Mouse (Mus musculus) adrenal gland, adult (tissue): ENCODE data around the gene Socs2.
A peak's percentile ranks its signal among the peaks of the same experiment; 100 is the strongest.

Experiments
- DNase-seq, 2 experiments: peaks; one replicate each; pipeline ENCODE4 v3.0.0; 2022 to 2023; ENCODE audit warnings: low spot score in 1 of 2; ENCODE audit not compliant: inconsistent age in 2 of 2

Socs2 gene

DNA sequence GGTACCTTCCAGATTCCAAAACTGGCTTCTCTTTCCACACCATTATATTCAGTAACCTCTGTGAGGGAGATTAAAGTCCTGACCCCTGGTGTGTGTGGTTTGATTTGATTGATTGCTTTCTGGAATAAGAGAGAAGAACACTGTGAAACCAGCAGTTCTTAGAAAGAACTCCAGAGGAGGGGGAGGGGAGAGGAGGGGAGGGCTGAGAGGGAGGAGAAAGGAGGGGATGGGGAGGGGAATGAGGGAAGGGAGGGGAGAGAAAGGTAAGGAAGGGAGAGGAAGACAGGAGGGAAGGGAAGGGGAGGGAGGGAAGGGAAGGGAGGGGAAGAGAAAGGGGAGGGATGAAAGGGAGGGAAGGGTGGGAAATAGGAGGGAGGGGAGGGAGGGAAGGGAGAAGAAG is 62.3 kb downstream of the Socs2 start:
- no peak for DNase-seq

GRCm38 (mm10) chr10:95354047-95354446 is 62.9 kb downstream of the Socs2 start:
- DNase-seq = no peak

DNA sequence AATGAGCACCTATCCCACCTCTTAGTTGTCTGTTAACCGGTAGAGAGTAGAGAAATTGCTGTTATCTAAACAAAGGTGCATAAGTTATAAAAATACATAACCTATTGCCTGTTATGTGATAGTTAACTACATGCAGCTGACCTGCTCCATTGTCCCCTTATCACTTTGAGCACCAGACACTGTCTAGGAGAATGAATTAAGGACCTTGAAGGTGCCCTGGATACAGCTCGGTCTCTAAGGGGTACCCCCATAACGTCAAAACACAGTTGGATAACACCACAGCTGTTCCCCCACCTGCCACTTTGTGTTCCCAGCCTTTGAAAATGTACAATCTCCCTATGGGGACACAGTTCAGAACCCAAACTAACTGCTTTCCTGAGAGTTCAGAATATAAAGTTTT is 68.5 kb downstream of the Socs2 start:
- DNase-seq = no peak

DNA sequence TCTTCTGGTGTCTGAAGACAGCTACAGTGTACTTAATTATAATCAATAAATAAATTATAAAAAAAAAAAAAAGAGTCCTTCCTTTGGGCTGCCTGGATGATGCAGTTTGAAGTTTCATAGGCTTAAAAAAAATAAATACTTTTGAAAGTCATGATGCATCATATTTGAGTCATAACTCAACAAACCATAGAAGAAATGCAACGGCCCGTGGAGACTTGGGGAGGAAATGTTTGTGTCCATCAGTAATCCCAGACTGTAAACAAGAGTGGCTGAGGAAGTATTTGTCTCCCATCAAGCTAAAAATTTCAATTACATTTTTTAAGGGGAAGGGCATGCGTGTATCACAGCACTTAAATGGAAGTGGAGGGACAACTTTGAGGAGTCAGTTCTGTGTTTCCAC is 69.2 kb downstream of the Socs2 start:
- peak in 1 of 2 experiments; percentile 43 for DNase-seq

DNA sequence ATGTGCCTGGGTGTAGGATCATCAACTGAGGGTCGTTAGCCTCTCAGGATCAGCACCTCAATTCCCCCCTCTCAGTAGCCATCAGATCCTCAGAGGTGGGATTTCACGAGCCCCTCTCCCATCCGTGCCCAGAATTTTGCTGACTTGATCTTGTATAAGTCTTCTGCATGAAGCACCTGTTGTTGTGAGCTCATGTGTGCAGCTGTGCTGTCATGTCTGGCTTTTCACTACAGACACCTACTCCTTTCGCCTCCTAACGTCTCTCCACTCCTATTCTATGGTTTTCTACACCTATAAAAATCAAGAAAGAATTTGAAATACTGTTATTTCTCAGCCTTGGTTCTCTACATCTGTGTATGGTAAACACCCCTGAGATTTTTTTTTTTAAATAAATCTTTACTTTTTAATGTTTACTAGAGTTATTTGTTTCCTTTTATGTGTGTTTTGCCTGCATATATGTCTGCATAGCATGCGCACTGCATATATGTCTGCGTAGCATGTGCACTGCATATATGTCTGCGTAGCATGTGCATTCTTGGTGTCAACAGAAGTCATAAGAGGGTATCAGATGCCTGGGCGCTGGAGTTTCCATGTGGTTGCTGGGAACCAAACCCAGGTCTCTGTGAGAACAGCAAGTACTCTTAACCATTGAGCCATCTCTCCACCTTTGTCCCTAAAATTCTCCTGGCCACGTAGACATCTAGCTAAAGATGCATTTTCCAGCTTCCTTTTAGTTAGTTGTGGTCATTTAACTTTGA is 74.0 kb downstream of the Socs2 start:
- DNase-seq = no peak

DNA sequence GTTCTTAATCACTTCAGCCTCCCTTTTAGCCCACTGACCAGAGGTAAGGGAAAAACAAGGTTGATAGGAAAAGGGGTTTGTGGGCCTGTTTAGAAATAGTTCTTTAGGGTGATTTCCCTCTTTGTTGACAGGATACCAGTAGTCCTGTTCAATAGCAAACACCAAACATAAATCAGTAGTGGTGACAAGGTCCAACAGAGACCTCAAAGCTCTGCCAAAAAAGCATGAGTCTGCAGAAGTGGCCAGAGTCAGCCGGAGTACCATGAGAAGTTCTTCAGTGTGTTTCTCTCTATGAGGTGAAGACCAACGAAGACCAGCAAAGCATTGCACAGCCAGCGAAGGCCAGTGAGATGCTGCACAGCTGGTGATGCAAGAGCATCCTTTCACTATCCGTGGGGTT is 76.3 kb downstream of the Socs2 start:
- no peak for DNase-seq

GRCm38 (mm10) chr10:95337589-95337988 is 79.4 kb downstream of the Socs2 start:
- no peak for DNase-seq

DNA sequence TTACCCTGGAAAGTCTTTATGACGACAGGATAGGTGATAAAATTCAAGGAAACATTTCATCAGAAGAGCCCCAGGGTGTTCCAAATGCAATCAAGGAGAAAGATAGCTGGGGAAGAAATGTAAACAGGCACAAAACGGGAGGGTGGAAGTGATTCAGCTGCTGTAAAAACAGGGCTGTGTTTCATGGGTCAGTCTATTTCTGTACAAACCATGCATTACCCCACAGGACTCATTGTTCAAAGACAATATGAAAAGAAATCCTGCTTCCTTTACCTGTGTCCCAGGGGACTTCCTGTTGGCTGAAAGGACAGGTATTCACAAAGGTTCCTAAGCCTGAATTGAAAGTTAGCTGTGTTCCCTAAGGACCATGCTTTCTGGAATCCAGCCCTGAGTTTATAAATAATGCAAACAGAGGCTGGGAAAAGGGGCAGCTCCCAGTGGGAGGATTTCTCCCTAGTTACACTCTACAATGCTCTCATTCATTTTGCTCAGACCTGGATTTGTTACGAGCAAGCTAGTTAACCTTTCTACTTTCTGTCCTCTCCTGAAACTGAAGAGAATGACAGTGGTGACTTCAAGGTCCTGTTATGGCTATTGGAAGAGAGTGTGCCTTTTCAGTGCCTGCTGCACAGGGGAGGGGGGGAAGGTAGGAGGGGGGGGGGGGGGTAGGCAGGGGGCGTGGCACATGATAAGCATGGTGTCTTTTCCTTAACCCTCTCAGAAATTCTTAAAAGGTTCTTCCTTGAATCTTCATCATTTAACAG is 80.0 kb downstream of the Socs2 start:
- DNase-seq = peak in 1 of 2 experiments; percentile 63
